In the genomic region with DNA sequence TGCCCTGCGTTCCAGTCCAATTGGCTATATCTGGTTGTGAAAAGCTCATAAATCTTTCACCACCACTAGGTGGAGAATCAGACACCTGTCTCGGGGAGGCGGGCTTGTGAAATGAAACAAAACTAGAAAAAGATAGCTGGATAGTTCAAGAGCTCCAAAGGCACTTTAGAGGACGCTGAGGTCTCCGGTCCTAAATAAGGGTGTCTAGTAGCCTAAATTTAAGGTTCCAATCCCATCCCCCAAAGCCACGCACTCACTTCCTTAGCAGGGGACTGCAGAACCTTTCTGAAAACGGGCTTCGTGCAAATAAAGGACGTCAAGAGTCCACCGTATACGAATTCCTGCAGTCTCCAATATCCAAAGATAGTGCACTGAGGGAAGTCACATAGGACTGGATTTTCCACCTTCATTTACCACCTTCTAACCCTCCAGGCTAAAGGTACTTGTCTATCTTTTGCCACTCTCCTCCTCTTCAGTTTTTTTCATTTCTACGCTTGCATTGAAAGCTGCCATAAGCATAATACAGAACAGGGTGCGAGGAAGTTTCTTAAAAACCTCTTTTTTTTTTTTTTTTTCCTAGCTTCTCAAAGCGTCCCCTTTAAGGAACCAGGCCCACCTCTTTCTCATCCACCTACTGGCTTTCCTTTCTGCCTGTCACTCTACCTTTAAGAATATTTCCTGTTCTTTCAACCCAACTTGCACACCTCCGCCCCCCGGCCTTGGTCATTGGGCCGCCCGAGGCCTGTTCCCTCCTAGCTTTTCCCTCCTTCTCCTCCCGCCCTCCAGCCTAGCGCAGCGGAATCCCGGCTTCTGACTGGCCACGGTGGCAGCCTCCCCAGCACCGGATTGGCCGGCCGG, we compare ENCODE assay signal across 8 mouse cellular contexts. TPM values are rescaled to one million over a fixed set of nuclear protein-coding genes. Genes with fewer than 3 reads are reported as not detected.
A peak's percentile ranks its signal among the peaks of the same experiment; 100 is the strongest.
DNase-seq lines count a peak whose midpoint lies in the region; ATAC-seq lines count a peak whose summit lies in the region.

No protein-coding gene starts in this region.

- H3K36me3 ChIP-seq in hindbrain, embryonic 16.5 days (ENCODE audit: control insufficient read depth, insufficient read depth, low read length) = no peaks in the 10 kb centered on the region
- no peaks in the 10 kb centered on the region for H3K36me3 ChIP-seq in macrophage (ENCODE audit: inconsistent target)

- H3K4me2 ChIP-seq in hindbrain, embryonic 16.5 days (ENCODE audit: low read length) = peak overlapping the region; percentile 62

- WGBS in hindbrain, embryonic 16.5 days = under 1% methylated on average over 26 of the region's 26 CpGs
- WGBS in macrophage (ENCODE audit: missing documents) = under 1% methylated on average over 25 of the region's 26 CpGs

- H3K27me3 ChIP-seq in hindbrain, embryonic 16.5 days (replicated peaks; ENCODE audit: control insufficient read depth, insufficient read depth, low read length) = no peaks in the 10 kb centered on the region

- H3K4me3 ChIP-seq in hindbrain, embryonic 16.5 days (ENCODE audit: low read length) = peak overlapping the region; percentile 96
- H3K4me3 ChIP-seq in macrophage (ENCODE audit: inconsistent target) = peak overlapping the region; percentile 71

- no peaks in the 10 kb centered on the region for H3K9me3 ChIP-seq in hindbrain, embryonic 16.5 days (ENCODE audit: control insufficient read depth, low read length)

- peak; percentile 94 for DNase-seq in WW6 (ENCODE audit: low read depth, low spot score)
- peak; percentile 94 to 97 for DNase-seq in cerebellum, postnatal 4 days (ENCODE audit: low spot score in 2 of 2)
- DNase-seq in gastrocnemius, adult 18-20 months (ENCODE audit: low spot score) = peak; percentile 99
- DNase-seq in left cerebral cortex, adult 18-20 months (ENCODE audit: low spot score in 2 of 2) = peak; percentile 95 to 99
- peak; percentile 100 for DNase-seq in right cerebral cortex, adult 18-20 months
- DNase-seq in urinary bladder, postnatal 10 days (ENCODE audit: low spot score) = peak; percentile 91

- peak; percentile 100 for ATAC-seq in hindbrain, embryonic 16.5 days

- peaks cover 15% of the 10 kb centered on the region for H3K4me1 ChIP-seq in hindbrain, embryonic 16.5 days (ENCODE audit: control insufficient read depth, insufficient read depth, low read depth, low read length)

- H3K79me2 ChIP-seq in macrophage (ENCODE audit: inconsistent target) = peaks cover 40% of the 10 kb centered on the region

- peak overlapping the region; percentile 63 for H3K27ac ChIP-seq in hindbrain, embryonic 16.5 days (ENCODE audit: low read depth, low read length)
- H3K27ac ChIP-seq in macrophage = peak overlapping the region; percentile 74

- H3K9ac ChIP-seq in hindbrain, embryonic 16.5 days (ENCODE audit: low read depth, low read length) = peak overlapping the region; percentile 98

RNA-seq across cellular contexts. Expression of a gene that starts 0.5 kb away (rescaled TPM):
- 10 to 100 TPM; 43.0 to 52.5 TPM for total RNA-seq in gastrocnemius, adult 18-20 months (2021)
- 1.9 and 2.1 TPM in 2 replicates for polyA plus RNA-seq in hindbrain, embryonic 16.5 days (2015; fragmentation: Nextera tagmentation; extraction: Ambion mirVana)
- total RNA-seq in left cerebral cortex, adult 18-20 months (2021) = 10 to 100 TPM; 35.8 to 35.9 TPM
- 10 to 100 TPM in 21 of 26 experiments, 1 to 10 TPM in 5; 6.4 to 33.3 (median 26.1) TPM for total RNA-seq in macrophage (2018; cell fraction: chromatin; rRNA removed)
- 10 to 100 TPM in 23 of 26 experiments, 1 to 10 TPM in 3; 8.1 to 16.9 (median 14.6) TPM for total RNA-seq in macrophage (2018; cell fraction: cytosol; rRNA removed)
- 10 to 100 TPM in 22 of 26 experiments, 1 to 10 TPM in 4; 7.8 to 32.6 (median 17.2) TPM for total RNA-seq in macrophage (2018; cell fraction: nucleus; rRNA removed)
- 5.9 to 6.7 TPM (median 6.2 TPM) in 3 replicates for polyA plus RNA-seq in macrophage (2018)

RNA-seq across cellular contexts. Expression of a gene that starts 32.9 kb away (rescaled TPM):
- total RNA-seq in gastrocnemius, adult 18-20 months (2021) = 100 to 1,000 TPM; 183 to 237 TPM
- 58.6 and 64.5 TPM in 2 replicates for polyA plus RNA-seq in hindbrain, embryonic 16.5 days (2015; fragmentation: Nextera tagmentation; extraction: Ambion mirVana)
- 10 to 100 TPM; 64.0 to 69.9 TPM for total RNA-seq in left cerebral cortex, adult 18-20 months (2021)
- total RNA-seq in macrophage (2018; cell fraction: chromatin; rRNA removed) = 10 to 100 TPM in 23 of 26 experiments, 1 to 10 TPM in 3; 9.0 to 36.3 (median 14.4) TPM
- total RNA-seq in macrophage (2018; cell fraction: cytosol; rRNA removed) = 100 to 1,000 TPM in 12 of 26 experiments, 10 to 100 TPM in 14; 50.2 to 132 (median 88.5) TPM
- total RNA-seq in macrophage (2018; cell fraction: nucleus; rRNA removed) = 10 to 100 TPM; 28.2 to 97.2 (median 42.2) TPM
- 75.9 to 167 TPM (median 101 TPM) in 3 replicates for polyA plus RNA-seq in macrophage (2018)

RNA-seq across cellular contexts. Expression of a gene that starts 33.0 kb away (rescaled TPM):
- total RNA-seq in gastrocnemius, adult 18-20 months (2021) = 10 to 100 TPM; 19.1 to 30.1 TPM
- polyA plus RNA-seq in hindbrain, embryonic 16.5 days (2015; fragmentation: Nextera tagmentation; extraction: Ambion mirVana) = 155 TPM in 2 replicates
- total RNA-seq in left cerebral cortex, adult 18-20 months (2021) = 100 to 1,000 TPM; 509 to 523 TPM
- 100 to 1,000 TPM in 24 of 26 experiments, 10 to 100 TPM in 2; 65.9 to 497 (median 172) TPM for total RNA-seq in macrophage (2018; cell fraction: chromatin; rRNA removed)
- total RNA-seq in macrophage (2018; cell fraction: cytosol; rRNA removed) = 100 to 1,000 TPM; 265 to 638 (median 449) TPM
- total RNA-seq in macrophage (2018; cell fraction: nucleus; rRNA removed) = 100 to 1,000 TPM; 187 to 425 (median 253) TPM
- 331 to 394 TPM (median 358 TPM) in 3 replicates for polyA plus RNA-seq in macrophage (2018)

Comparison
In these comparisons a context has a peak if more than half of its experiments do, and no peak if none do; other contexts are left out.
1. Peak in every context shown above with its lines: DNase-seq, ATAC-seq, H3K4me3 ChIP-seq and H3K27ac ChIP-seq.
2. RNA of a gene that starts 33.0 kb away (total RNA-seq): 509 to 523 TPM in left cerebral cortex, adult 18-20 months; 19.1 to 30.1 TPM in gastrocnemius, adult 18-20 months; every median in the first group is over 10 times any median in the second.